Mouse (Mus musculus): Measurements from ENCODE around the gene Apmap.

GRCm38 (mm10) chr2:150570761-150571160 is 37.6 kb downstream of the Apmap start:
- TF ChIP-seq POLR2A (IDR thresholded peaks at IDR 0.05; ENCODE audit: borderline replicate concordance, insufficient read depth, low read length) (no peak), CTCF (IDR thresholded peaks at IDR 0.05; ENCODE audit: borderline replicate concordance, insufficient read depth, low read depth, low read length) (no peak)

Data from cerebellum, adult 2 months (tissue).